Mouse (Mus musculus): Measurements from ENCODE around the gene Slc1a2. TPM values are rescaled to one million over a fixed set of nuclear protein-coding genes. Genes with fewer than 3 reads are reported as not detected.
A peak's percentile ranks its signal among the peaks of the same experiment; 100 is the strongest.

Gene Slc1a2
- total RNA-seq (2021) = under 1 TPM; 0.31 to 0.40 TPM
- long read RNA-seq, experiment 1 = 0 reads
- long read RNA-seq, experiment 2 = 0 reads

DNA sequence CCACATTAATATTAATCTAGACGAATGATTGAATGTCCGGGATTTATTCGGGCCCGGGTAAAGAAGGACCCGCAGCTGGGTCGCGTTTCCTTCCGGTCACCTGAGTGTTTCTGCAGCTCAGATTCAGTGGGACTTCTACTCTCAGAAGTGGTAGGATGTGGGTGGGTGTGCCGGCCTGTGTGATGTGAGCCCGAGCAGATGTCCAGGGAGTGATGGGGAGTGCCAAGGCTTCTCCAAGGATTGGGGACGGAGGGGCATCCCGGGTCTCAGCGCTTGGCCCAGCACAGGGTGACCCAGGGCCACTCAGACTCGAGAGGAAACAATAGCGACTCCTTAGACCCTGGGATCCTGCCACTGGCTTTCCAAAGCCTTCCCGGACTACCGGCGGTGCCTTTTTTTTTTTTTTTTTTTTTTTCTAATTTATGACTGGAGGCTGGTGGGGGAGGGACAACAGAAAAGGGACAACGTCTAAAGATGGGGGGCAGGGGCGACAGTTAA is at the start of gene Slc1a2:
TSS of gene Slc1a2 (plus strand) at position 497 of the 498 bp plus-strand sequence.
- no peak for DNase-seq
- intact Hi-C loops (cut with DNase I; ENCODE audit: low total_unique reads) = no loop called here

DNA sequence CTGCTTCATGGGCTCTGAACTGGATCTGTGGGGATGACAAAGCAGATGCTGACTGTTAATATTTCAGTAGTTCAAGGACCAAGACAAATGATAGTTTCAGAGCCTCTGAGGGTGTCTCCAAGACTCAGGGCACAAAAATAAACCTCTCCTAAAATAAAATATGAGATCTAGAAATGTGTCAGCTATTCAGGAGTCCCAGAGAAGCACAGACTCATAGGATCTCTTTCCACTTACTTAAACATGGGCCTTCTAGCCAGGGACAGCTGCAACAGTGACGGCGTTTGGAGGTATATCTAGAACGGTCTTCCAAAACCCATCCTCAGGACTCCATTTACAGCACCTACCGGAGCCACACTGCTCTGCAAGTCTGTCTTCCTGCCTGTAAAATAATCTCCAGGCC is 48.0 kb upstream of the Slc1a2 start:
- DNase-seq = no peak
- intact Hi-C loops (cut with DNase I; ENCODE audit: low total_unique reads) = no loop called here

DNA sequence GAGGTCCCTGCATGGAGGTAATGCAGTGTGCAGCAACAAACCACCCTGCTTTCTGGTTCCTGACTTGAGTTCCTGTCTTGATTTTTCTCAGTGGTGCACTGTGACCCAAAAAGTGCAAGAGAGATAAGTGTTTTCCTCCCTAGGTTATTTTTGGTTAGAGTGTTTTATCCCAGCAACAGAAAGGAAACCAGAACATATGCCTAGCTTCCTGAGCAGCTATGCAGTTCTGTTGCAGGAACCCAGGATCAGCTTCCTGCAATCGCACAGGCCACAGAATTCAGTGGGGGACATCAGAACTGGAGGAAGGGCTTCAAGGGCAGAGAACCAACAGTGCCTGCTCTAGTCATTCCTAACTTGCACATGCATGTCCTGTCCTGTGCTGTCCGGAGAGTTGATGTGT is 41.8 kb upstream of the Slc1a2 start:
- DNase-seq = no peak
- intact Hi-C loops (cut with DNase I; ENCODE audit: low total_unique reads) = no loop called here

DNA sequence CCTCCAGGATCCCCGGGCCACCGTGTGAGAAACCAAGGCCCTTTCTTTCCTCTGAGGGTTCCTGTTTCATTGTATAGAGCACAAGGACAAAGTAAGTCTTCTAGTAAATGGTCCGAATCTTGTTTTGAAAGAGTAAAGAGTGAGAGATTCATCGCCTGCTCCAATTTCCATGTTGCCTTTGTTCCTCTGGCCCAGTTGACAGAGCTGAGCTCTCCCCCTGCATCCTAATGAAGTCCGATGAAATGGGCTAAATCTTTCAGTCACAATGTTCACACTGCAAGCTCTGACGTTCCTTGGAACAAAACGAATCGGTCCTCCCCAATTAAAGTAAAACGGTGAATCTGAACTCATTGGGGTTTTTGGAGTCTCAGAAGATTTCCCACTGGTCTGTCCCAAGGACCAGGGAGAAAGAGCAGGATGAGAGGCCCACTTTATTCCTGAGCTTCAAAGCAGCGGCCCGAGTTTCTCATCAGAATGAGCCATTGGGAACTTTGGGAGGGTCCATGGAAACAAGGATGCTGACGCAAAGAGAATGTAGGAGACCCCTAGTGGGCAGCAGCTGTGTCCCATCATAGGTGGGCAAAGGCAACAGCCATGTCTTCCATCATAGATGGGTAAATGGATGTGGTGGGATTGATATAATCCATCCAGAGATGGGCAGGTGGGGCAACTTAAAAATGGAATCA is 37.6 kb upstream of the Slc1a2 start:
- DNase-seq = no peak
- intact Hi-C loops (cut with DNase I; ENCODE audit: low total_unique reads) = no loop called here

DNA sequence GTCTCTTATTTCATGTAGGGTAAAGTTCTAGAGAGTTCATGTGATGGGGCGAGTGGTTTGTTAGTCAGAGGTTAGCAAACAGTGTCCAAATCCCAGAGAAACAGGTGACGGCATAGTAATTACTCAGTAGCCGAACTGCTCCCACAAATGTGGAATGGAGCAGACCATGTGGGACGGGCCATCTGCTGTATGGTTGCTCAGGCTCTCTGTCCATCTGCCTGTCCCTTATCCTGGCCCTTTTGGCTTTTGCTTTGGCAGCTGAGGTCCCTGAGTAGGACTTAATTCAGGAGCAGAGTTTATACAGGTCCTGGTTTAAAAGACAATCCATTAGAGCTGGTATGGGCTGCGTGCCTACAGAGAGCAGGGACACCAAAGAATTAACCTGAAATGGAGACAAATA is 36.3 kb upstream of the Slc1a2 start:
- intact Hi-C loops (cut with DNase I; ENCODE audit: low total_unique reads) = no loop called here
- DNase-seq = no peak

DNA sequence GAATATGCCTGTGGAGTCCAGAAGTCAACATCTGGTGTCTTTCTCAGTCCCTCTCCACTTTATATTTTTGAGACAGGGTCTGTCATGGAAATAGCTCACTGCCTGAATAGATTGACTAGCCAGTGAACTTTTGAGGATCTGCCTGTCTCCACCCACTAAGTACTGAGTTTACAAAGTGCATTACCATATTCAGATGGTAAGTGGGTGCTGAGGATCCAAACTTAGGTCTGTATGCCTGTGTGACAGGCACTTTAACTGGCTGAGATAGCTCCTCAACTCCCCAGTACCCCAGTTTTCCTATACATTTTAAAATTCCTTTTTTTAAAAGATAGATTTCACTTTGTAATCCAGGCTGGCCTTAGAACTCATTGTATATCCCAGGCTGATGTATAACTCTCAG is 35.5 kb upstream of the Slc1a2 start:
- intact Hi-C loops (cut with DNase I; ENCODE audit: low total_unique reads) = no loop called here

DNA sequence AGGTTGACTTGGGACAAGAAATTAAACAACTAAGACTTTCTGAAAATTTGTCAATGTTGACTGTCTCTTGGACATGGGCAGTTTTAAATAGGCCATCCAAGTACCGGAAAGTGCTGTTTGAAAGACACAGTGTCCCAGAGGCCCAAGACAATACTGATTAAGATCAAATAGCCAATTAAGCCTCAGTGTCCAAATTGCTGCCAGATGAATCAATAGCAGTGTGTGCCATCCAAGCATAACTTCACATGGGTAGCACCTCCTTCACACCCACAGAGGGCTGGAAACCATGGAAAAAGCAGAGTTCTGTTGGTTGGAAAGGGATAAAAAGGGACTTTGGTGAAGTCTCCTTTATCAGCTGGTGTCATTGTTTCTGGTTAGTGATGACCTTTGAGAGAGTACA is 33.9 kb upstream of the Slc1a2 start:
- intact Hi-C loops (cut with DNase I; ENCODE audit: low total_unique reads) = no loop called here

More for the DNA sequence above, 35.5 kb upstream of the Slc1a2 start:
- DNase-seq = no peak

DNA sequence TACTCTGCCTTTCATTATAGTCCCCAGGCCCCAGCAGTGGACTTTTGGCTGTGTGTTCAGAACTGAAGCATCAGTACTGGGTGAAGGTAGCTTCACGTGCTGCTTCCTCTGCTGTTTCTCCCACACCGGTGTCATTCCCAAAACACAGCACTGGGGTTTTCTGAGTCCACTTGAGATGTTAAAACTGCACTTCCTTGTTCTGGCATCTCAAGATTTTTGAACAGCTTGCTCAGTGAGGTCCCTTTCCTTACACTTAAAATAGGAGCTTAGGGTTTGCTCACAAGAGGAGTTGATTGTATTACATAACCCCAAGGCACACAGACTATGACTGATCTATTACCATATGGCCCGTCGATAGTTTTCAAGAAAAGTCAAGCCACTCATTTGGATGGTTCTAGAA is 26.1 kb upstream of the Slc1a2 start:
- intact Hi-C loops (cut with DNase I; ENCODE audit: low total_unique reads) = no loop called here
- no peak for DNase-seq

More for the DNA sequence above, 33.9 kb upstream of the Slc1a2 start:
- no peak for DNase-seq

DNA sequence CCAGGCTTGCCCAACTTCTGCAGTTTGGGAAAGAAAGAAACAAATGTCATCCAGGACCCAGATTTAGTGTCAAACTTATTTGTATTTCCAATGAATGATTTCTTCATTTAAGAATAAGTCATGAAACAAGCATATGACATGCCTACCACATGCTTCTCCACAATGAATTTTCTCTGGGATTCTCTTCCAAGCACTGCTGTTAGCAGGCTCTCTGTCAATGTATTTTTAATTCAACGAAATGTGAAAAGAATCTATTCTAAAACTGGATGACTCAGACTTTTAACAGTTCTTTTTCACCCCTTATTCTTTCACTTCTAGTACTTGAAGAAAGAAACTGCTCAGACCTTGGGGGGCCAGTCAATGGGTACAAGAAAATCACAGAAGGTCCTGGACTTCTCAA is 24.4 kb upstream of the Slc1a2 start:
- no peak for DNase-seq
- intact Hi-C loops (cut with DNase I; ENCODE audit: low total_unique reads) = no loop called here

DNA sequence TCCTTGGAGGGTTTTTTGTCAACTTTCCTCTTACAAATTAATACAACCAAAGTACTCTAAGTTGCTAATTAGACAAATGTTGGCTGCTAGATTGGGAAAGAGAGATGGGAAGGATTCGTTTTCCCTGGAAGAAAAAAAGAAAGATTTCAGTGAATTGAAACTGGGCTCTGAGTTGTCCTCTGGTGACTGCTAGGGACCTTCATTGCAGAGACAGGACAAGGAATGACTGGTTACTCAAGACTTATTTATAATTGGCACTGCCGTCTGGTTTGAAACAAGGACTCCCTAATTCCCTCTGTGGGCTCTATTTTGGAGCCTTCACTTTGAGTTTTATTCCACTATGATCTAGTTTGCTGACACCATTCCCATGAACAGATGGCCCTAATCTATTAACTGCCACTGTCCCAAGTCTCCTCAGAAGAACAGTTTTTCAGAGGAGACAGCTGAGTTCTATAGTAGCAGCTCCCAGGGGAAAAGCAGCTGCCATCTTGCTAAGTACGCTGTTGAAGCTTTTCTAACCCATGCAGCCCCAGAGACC is 22.9 kb upstream of the Slc1a2 start:
- intact Hi-C loops (cut with DNase I; ENCODE audit: low total_unique reads) = no loop called here
- DNase-seq = no peak

DNA sequence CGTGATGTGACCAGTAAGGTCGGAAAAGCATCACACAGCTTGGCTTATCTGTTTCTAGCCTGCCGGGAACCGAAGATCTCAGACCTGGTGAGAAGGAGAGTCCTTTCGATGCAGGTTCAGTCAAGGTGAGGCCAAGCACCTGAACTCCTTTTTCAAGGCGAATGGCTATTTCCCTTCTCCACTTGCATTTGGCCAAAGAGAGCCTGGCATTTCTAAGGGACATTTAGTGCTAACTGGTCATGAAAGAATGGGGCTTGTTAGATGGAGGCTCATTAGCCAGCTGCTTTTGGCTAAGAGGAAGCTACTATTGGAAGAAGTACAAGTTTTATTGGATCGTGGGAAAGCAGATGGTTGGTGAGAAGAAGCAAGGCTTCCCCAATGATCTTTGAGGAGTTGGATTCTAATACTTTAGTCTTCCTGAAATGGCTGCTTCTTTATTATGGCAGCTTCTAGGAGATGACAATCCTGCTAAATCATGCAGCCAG is 22.3 kb upstream of the Slc1a2 start:
- DNase-seq = no peak
- intact Hi-C loops (cut with DNase I; ENCODE audit: low total_unique reads) = no loop called here

DNA sequence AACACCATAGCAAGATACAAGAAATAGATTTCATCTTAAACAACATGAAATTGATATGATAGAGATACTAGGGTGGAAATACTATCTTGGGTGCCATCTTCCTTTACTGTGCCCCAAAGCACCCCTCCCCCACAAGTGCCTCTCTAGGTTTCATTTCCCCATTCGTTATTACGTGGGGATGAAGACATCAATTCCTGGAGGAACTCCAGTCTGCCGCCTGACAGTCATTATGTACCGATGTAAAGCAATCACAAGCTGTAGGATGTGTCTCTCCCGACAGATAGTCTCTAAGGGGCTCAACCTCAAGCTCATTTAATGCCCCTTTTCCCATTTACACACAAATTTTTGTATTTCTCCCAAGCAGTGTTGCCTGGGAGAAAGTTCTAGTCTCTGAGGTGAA is 20.3 kb upstream of the Slc1a2 start:
- DNase-seq = no peak
- intact Hi-C loops (cut with DNase I; ENCODE audit: low total_unique reads) = no loop called here

DNA sequence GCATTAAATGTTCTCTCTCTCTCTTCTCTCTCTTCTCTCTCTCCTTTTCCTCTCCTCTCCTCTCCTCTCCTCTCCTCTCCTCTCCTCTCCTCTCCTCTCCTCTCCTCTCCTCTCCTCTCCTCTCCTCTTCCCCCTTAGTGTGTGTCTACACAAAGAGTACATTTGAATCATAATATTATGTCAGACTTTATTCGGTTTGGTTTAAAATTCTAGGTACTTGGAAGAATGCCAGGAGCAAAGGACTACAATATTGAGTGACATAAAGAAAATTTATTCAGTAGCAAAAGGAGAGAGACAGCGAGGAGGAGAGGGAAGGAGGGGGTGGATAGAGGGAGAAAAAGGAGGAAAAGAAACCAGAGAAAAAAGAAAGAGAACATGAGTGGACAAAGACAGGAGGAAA is 19.8 kb upstream of the Slc1a2 start:
- DNase-seq = no peak
- intact Hi-C loops (cut with DNase I; ENCODE audit: low total_unique reads) = no loop called here

DNA sequence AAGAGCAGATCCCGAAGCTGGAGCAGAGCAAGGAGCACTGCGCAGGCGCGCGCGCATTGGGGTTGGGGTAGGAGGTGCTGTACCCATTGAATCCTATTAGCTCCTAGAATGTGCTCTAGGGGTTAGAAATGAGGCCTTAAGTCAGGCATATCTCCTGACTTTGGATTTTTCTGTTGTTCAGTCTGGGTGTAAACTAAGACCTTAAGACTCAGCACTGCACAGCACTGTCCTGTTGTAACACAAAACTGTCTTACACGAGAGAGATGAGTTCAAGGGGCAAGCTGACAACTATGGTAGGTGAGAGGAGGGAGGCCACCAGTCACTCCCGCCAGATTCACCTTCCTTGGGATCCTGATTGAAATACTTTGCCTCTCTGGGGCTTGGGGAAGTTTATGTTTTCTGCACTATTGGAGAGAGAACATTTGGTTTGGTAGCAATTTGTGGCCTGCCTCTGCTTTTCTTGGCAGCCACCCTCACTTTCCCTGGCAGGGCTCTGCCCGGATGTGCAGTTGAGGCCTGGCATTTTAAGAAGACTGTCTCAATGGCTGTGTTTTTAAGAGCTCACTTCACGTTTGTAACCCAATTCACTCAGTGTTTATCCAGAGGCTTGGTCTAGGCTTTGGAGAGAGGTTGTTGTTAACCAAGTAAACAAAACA is 9.5 kb upstream of the Slc1a2 start:
- no peak for DNase-seq
- intact Hi-C loops (cut with DNase I; ENCODE audit: low total_unique reads) = no loop called here

DNA sequence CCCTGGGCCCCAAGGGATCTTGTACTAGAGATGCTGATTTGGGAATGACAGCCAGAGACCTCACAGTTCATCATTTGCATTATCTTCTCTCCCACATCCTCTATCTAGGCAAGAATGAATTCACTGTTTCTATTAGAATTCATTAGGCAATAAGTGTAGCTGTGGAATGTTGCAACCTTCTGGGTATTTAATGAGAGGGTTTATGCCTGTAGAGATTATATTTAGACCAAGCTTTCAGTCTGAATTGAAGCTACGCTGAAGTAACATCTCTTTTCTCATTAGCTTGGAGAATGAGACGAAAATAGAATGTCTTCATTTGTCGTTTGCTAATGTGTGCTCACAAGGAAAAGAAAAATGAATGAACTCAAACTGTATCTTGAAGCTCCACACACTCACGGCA is 8.1 kb upstream of the Slc1a2 start:
- intact Hi-C loops (cut with DNase I; ENCODE audit: low total_unique reads) = no loop called here
- DNase-seq = no peak

DNA sequence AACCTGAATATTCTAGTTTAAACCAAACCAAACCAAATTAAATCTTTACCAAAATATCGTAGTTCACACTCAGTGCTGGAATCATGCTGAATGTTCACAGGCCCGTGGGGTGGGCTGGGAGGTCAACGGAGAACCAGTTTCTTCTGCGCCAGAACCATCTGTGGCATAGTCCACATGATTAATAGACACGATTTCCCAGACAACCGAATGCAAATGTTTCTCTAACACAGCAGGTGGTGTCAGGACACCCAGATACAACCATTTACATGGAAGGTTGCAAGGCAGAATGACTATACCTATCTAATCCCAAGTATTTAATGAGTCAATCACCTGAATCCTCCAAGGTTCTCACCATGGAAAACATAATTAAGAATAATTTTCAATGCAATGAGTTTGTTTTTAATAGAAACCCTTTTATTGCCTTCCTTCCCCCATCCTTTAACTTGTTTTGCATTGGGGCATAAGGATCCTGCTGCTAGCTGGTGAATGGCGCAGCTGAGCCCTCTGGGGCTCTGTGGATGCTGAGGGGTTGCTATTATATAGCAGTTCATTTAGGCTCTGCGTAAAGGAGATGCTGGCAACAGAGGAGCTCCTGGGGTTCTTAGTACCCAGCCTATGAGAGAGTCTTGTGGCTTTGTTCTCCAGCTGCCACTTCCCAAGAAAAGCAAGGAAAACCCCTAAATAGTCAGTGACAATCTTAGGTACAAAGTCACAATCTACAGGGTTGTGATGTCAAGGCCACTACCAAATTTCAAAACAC is 2.3 kb upstream of the Slc1a2 start:
- intact Hi-C loops (cut with DNase I; ENCODE audit: low total_unique reads) = no loop called here
- no peak for DNase-seq

DNA sequence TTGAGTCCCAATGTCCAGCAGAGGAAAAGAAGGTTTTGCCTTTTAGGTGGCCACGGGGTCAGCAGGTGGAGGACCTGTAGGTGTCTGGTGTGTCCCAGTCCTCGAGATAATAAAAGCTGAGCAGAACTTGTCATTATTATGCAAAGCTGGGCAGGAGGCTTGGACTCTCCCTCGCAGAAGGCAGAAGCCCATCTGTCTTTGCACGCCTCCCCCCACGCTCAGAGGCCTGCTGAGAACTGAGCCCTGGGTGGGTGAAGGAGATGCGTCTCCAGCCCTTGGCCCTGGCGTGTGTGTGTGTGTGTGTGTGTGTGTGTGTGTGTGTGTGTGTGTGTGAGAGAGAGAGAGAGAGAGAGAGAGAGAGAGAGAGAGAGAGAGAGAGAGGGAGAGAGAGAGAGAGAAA is 733 bp upstream of the Slc1a2 start:
- intact Hi-C loops (cut with DNase I; ENCODE audit: low total_unique reads) = no loop called here
- no peak for DNase-seq

DNA sequence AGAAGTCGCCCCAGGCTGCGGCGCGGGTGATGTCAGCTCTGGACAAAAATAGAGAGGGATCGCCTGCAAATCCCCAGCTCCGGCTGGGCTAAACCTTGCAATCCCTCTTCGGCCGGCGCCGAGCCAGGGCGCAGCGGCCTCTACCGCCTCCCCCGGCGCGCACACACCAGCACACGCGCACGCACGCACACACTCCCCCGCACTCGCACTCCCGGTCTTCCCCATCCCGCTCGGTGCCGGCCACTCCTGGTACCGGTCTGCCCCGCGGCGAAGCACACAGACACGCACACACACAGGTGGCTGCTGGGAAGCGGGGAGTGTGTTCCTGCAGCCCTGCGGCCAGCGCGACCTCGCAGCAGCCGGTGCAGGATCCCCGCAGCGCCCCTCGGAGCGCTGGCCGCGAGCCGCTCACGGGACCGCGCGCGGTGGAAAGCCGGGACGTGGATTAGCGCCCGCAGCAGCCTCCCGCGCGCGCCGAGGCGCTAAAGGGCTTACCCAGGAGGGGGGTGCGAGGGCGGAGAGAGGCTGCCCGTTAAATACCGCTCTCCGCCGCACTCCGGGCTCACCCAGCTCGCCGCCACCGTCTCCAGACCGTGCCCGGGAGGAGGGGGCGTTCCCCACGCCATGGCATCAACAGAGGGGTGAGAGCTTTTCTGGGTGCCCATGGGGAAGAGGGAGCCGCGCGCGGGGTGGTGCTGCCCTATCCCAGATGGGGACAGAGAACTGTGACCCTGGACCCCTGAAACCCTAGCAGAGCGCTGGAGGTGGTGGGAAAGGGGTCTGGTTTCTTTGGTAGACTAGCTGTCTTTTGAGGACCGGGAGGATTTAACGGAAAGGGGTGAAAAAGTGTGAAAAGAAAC is 432 bp downstream of the Slc1a2 start:
- intact Hi-C loops (cut with DNase I; ENCODE audit: low total_unique reads) = no loop called here
- peak; percentile 37 for DNase-seq

DNA sequence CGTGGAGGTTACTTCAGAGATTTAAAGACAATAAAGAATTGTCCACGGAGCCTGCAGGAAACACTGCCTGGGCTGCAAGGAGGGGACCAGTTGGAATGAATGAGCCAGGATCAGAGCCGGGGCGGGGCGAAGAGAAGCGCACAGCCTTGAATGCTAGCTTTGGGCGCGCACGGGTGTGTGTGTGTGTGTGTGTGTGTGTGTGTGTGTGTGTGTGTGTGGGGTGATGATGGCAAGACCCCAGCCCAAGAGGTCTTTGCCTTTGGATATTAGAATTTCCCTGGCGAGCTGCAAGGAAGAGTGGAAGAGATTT is 1.0 kb downstream of the Slc1a2 start:
- peak; percentile 20 for DNase-seq

More for the DNA sequence above, 1.0 kb downstream of the Slc1a2 start:
- intact Hi-C loops (cut with DNase I; ENCODE audit: low total_unique reads) = no loop called here

Measured in gastrocnemius, postnatal 14 days (tissue).